ENCODE assay signal across 8 mouse cellular contexts in genomic region chr13:101767809-101768629, GRCm38 (mm10). TPM values are rescaled to one million over a fixed set of nuclear protein-coding genes. Genes with fewer than 3 reads are reported as not detected.
DNase-seq lines count a peak whose midpoint lies in the region; ATAC-seq lines count a peak whose summit lies in the region.

Gene Pik3r1 (minus strand): TSS chr13:101768217.

- H3K9ac ChIP-seq in hindbrain, embryonic 11.5 days (ENCODE audit: low read depth, low read length): peak within 1 kb of the TSS; percentile 71

- H3K4me1 ChIP-seq in hindbrain, embryonic 11.5 days (replicated peaks; ENCODE audit: control insufficient read depth, insufficient read depth, low read length): peaks cover 5% of the 10 kb centered on the region

- peak within 1 kb of the TSS; percentile 76 for H3K4me2 ChIP-seq in hindbrain, embryonic 11.5 days (replicated peaks; ENCODE audit: low read depth, low read length)

- H3K9me3 ChIP-seq in hindbrain, embryonic 11.5 days (ENCODE audit: control insufficient read depth, low read length): no peaks in the 10 kb centered on the region

- no peaks in the 10 kb centered on the region for H3K27me3 ChIP-seq in hindbrain, embryonic 11.5 days (ENCODE audit: control insufficient read depth, insufficient read depth, low read length)

- DNase-seq in MN1 (ENCODE audit: low spot score): peak; percentile 99
- peak; percentile 94 for DNase-seq in cerebellum, adult 9-10 months
- peak; percentile 84 to 94 for DNase-seq in frontal cortex, adult 2 months (ENCODE audit: extremely low spot score in 1 of 2, low spot score in 1 of 2)
- peak; percentile 96 for DNase-seq in hindbrain, embryonic 11.5 days (ENCODE audit: low spot score)
- peak; percentile 92 to 96 for DNase-seq in layer of hippocampus, postnatal 14 days (ENCODE audit: low spot score in 2 of 2)
- DNase-seq in lung, postnatal 14 days: peak; percentile 99
- peak; percentile 83 for DNase-seq in retina, adult 2 months (ENCODE audit: low read depth, low spot score)
- DNase-seq in thymus, postnatal 36 days: peak; percentile 98

- peak; percentile 97 for ATAC-seq in hindbrain, embryonic 11.5 days (ENCODE audit: low FRiP score)

- H3K27ac ChIP-seq in hindbrain, embryonic 11.5 days (ENCODE audit: low read depth, low read length): peak within 1 kb of the TSS; percentile 94

- H3K4me3 ChIP-seq in hindbrain, embryonic 11.5 days (ENCODE audit: low read depth, low read length): peak within 1 kb of the TSS; percentile 87

- under 1% methylated on average over 64 of the region's 76 CpGs for WGBS in hindbrain, embryonic 11.5 days

- no peaks in the 10 kb centered on the region for H3K36me3 ChIP-seq in hindbrain, embryonic 11.5 days (ENCODE audit: control insufficient read depth, insufficient read depth, low read length)

RNA-seq across cellular contexts. Expression of gene Pik3r1, which starts in this region (rescaled TPM):
- 49.5 and 49.6 TPM in 2 replicates for polyA plus RNA-seq in frontal cortex, adult 2 months (2012; rRNA removed)
- polyA plus RNA-seq in hindbrain, embryonic 11.5 days (2014; fragmentation: Nextera tagmentation; extraction: Ambion mirVana): 19.0 and 29.8 TPM in 2 replicates
- 100 to 1,000 TPM in 1 of 2 experiments, 10 to 100 TPM in 1; 98.7 to 102 TPM for total RNA-seq in layer of hippocampus, postnatal 14 days (2021)

Comparison
In these comparisons a context has a peak if more than half of its experiments do, and no peak if none do; other contexts are left out.
1. Peak in every context shown above with its lines: DNase-seq, ATAC-seq, H3K4me3 ChIP-seq and H3K27ac ChIP-seq.